Comparison of ENCODE assay signal across 34 mouse cellular contexts in the genomic region with DNA sequence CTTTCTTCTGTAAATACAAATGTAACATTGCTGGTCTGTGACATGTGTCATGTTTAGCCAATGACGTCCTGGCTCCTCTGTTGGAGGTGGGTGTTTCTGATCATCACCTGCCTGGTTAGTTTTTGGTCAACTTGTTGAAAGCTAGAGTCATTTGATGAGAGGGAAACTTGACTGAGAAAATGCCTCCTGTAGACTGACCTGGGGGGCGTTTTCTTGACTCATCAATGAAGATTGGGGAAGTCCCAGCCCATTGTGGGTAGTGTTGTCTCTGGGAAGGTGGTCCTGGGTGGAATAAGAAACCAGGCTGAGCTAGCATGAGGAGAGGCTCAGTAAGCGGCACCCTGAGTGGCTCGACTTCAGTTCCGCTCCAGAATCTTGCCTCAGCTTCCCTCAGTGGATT.
"Had no signal": no experiment of that assay in that cellular context is flagged by ENCODE, and none has a peak within 500 bp of the region (broad histone marks: within the 10 kb centered on the region; RNA-seq: fewer than 3 reads in every experiment).

No protein-coding gene starts in this region.

- H3K9me3 ChIP-seq: heart, embryonic 12.5 days; heart, embryonic 13.5 days; heart, embryonic 15.5 days; hindbrain, embryonic 10.5 days; hindbrain, embryonic 12.5 days; hindbrain, embryonic 13.5 days; hindbrain, embryonic 15.5 days; intestine, embryonic 15.5 days; kidney, embryonic 15.5 days had no signal

- H3K4me1 ChIP-seq: hindbrain, embryonic 10.5 days; hindbrain, embryonic 12.5 days; hindbrain, embryonic 15.5 days; kidney, embryonic 15.5 days had no signal

- H3K36me3 ChIP-seq: heart, embryonic 15.5 days; hindbrain, embryonic 15.5 days; intestine, embryonic 15.5 days had no signal

- DNase-seq: heart, postnatal 10 days; heart, postnatal 14 days; heart, postnatal 4 days; kidney, adult 11 months; kidney, adult 18-20 months; kidney, adult 2 months; kidney, adult 8-10 months; kidney, adult 9 months; kidney, postnatal 10 days; kidney, postnatal 14 days; kidney, postnatal 25 days; kidney, postnatal 36 days; kidney, postnatal 4 days; layer of hippocampus, adult 9-11 months; layer of hippocampus, postnatal 36 days had no signal

- H3K27ac ChIP-seq: heart, embryonic 13.5 days; heart, embryonic 15.5 days; hindbrain, embryonic 10.5 days; hindbrain, embryonic 12.5 days; hindbrain, embryonic 13.5 days; hindbrain, embryonic 14.5 days; hindbrain, embryonic 15.5 days; hindbrain, postnatal 0 days; intestine, embryonic 15.5 days; kidney, embryonic 15.5 days; kidney, postnatal 0 days; layer of hippocampus, adult 2 months; left cerebral cortex, adult 2 months had no signal

- H3K9ac ChIP-seq: heart, embryonic 12.5 days; heart, embryonic 13.5 days; heart, embryonic 15.5 days; hindbrain, embryonic 12.5 days; hindbrain, embryonic 13.5 days; hindbrain, embryonic 14.5 days; hindbrain, embryonic 15.5 days; intestine, embryonic 15.5 days; kidney, embryonic 15.5 days had no signal

- ATAC-seq: hindbrain, embryonic 16.5 days; hindbrain, postnatal 0 days; inflammation-experienced regulatory T-cells, adult 6 months; intestine, embryonic 15.5 days; intestine, embryonic 16.5 days; intestine, postnatal 0 days had no signal

- H3K4me3 ChIP-seq: heart, embryonic 12.5 days; heart, embryonic 13.5 days; heart, embryonic 15.5 days; hindbrain, embryonic 10.5 days; hindbrain, embryonic 12.5 days; hindbrain, embryonic 13.5 days; hindbrain, embryonic 15.5 days; intestine, embryonic 15.5 days; kidney, embryonic 15.5 days; layer of hippocampus, adult 2 months; left cerebral cortex, adult 2 months had no signal

- H3K27me3 ChIP-seq: heart, embryonic 12.5 days; heart, embryonic 13.5 days; heart, embryonic 15.5 days; hindbrain, embryonic 12.5 days; hindbrain, embryonic 13.5 days; hindbrain, embryonic 15.5 days; intestine, embryonic 15.5 days; kidney, embryonic 15.5 days had no signal

- H3K4me2 ChIP-seq: heart, embryonic 11.5 days; heart, embryonic 12.5 days; heart, embryonic 13.5 days; heart, embryonic 15.5 days; hindbrain, embryonic 12.5 days; hindbrain, embryonic 13.5 days; hindbrain, embryonic 14.5 days; hindbrain, embryonic 15.5 days; intestine, embryonic 15.5 days; kidney, embryonic 15.5 days had no signal
